Mouse (Mus musculus) forebrain, embryonic 14.5 days (tissue): Measurements from ENCODE around the gene Scnm1. TPM values are rescaled to one million over a fixed set of nuclear protein-coding genes. Genes with fewer than 3 reads are reported as not detected.
A peak's percentile ranks its signal among the peaks of the same experiment; 100 is the strongest.

Experiments
- ATAC-seq: fragments of 200-750 bp; cut with Nextera tagmentation; 2 replicates; pipeline ENCODE4 v1.8.0; 2017; ENCODE audit warnings: mild to moderate bottlenecking, moderate library complexity
- DNase-seq: peaks from one replicate; pipeline ENCODE4 v3.0.0-alpha.2; 2015; ENCODE audit warnings: low spot score
- H3K27ac ChIP-seq: fragments of 300-500 bp; sonication (generic); 2 replicates; pipeline ENCODE4 v1.5.1; 2014; ENCODE audit warnings: low read depth, mild to moderate bottlenecking, control low read depth, low read length, moderate library complexity
- H3K27me3 ChIP-seq: fragments of 300-500 bp; sonication (generic); replicated peaks from 2 replicates; pipeline ENCODE4 v1.6.1; 2014; ENCODE audit warnings: low read length, control low read depth, mixed read lengths; ENCODE audit not compliant: control insufficient read depth, insufficient read depth
- H3K36me3 ChIP-seq: fragments of 300-500 bp; sonication (generic); 2 replicates; pipeline ENCODE4 v1.6.1; 2014; ENCODE audit warnings: low read length, control low read depth; ENCODE audit not compliant: control insufficient read depth, insufficient read depth
- H3K4me1 ChIP-seq: fragments of 300-500 bp; sonication (generic); 2 replicates; pipeline ENCODE4 v1.6.1; 2014; ENCODE audit warnings: antibody characterized with exemption, low read length, control low read depth; ENCODE audit not compliant: control insufficient read depth, insufficient read depth
- H3K4me2 ChIP-seq: fragments of 300-500 bp; sonication (generic); 2 replicates; pipeline ENCODE4 v1.6.1; 2014; ENCODE audit warnings: mild to moderate bottlenecking, control low read depth, low read length
- H3K4me3 ChIP-seq: fragments of 300-500 bp; sonication (generic); 2 replicates; pipeline ENCODE4 v1.5.1; 2014; ENCODE audit warnings: low read depth, low read length, control low read depth
- H3K9ac ChIP-seq: fragments of 300-500 bp; sonication (generic); 2 replicates; pipeline ENCODE4 v1.6.1; 2014; ENCODE audit warnings: mild to moderate bottlenecking, low read length, control low read depth, moderate library complexity
- H3K9me3 ChIP-seq: fragments of 300-500 bp; sonication (generic); replicated peaks from 2 replicates; pipeline ENCODE4 v1.6.1; 2016; ENCODE audit warnings: low read length, control low read depth, mixed read lengths; ENCODE audit not compliant: control insufficient read depth
- whole genome bisulfite sequencing: fragments of 180-500 bp; shearing (Covaris S2); extraction: QIAGEN DNeasy Blood & Tissue Kit; methylation state at CpG from one replicate; pipeline ENCODE4 v1.1.7; 2014; 5-methylcytosine and 5-hydroxymethylcytosine counted together
- polyA plus RNA-seq: library from polyadenylated mRNA; unstranded; fragments of >200 nt; fragmentation: Nextera tagmentation; extraction: Ambion mirVana; gene quantifications from 2 replicates; pipeline ENCODE4 v1.2.1, GENCODE M21; 2014

Gene Scnm1
- polyA plus RNA-seq, 1 experiment from 2014 or later, result 107 TPM

DNA sequence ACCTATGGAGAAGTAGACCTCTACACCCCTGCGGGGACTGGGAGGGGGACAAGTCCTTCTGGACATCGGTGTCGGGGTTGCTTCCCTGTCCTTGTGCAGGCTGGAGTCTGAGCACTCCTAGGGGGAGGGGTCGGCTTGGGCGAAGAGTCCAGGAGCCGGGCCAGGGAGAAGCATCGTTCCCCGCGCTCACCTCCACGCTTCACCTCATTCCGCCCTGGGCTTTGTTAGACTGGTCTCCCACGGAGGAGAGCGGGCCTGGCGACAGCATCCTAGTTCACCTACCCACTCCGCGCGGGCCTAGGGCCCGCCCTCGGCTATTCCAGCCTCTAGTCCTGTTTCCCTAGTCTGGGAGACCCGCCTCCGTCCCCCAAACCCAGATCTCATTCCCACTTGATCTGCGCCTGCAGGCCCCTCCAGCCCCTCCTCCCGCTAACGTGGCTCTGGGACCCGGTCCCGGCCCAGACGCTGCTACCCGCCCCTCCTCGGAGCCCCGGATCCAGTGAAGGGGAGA, 27.3 kb upstream of the Scnm1 start:
- peak; percentile 51 for DNase-seq
- Histone ChIP-seq H3K4me1 (peaks cover 24% of the 10 kb centered on the region), H3K27ac (peak overlapping the region; percentile 72; the same call in 1 of the 2 replicates), H3K4me2 (peak overlapping the region; percentile 77), H3K9me3 (no peaks in the 10 kb centered on the region), H3K9ac (peak overlapping the region; percentile 90), H3K36me3 (peaks cover 18% of the 10 kb centered on the region), H3K27me3 (no peaks in the 10 kb centered on the region), H3K4me3 (peak overlapping the region; percentile 85)
- peak; percentile 12 for ATAC-seq
- under 1% methylated on average over 29 of the region's 30 CpGs for WGBS

- DNase-seq (peak; percentile 95), ATAC-seq (peak; percentile 97)
- Histone ChIP-seq H3K9me3 (no peaks in the 10 kb centered on the region), H3K9ac (peak within 1 kb of the TSS; percentile 90), H3K27ac (peak within 1 kb of the TSS; percentile 77), H3K4me3 (peak within 1 kb of the TSS; percentile 85), H3K4me1 (peaks cover 24% of the 10 kb centered on the region), H3K36me3 (peaks cover 11% of the 10 kb centered on the region), H3K27me3 (no peaks in the 10 kb centered on the region), H3K4me2 (peak within 1 kb of the TSS; percentile 77)
- under 1% methylated on average over 66 of the region's 66 CpGs for WGBS
Observed at GRCm38 (mm10) chr3:95159987-95160963, 26.5 kb upstream of the Scnm1 start, which contains the start of gene Sema6c. TSS of gene Sema6c (plus strand) at chr3:95160457.

DNA sequence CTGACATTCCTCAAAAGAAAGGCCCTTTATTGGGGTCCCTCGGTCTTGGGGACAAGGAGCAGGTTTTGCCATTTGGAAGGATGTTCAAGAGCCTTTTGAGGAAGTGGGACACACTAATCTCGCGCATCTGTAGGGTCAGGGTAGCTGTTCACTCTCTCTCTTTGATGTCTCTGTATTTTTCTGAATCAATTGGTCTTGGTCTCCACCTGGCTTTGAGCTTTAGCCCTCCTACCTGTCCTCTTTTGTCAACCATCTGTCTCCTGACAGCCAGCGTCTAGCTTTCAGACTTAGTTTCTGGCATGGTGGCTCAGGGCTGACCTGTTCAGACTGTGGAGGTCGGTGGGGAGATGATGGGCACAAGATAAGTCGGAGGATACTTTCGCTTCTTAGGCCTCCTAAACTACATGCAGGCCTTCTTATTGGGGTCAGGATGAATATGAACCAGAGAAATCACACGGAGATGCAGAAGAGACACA, 25.7 kb upstream of the Scnm1 start:
- no peaks in the 10 kb centered on the region for H3K9me3 ChIP-seq
- ATAC-seq, result no peak
- peak overlapping the region; percentile 77 for H3K4me2 ChIP-seq
- peaks cover 4% of the 10 kb centered on the region for H3K36me3 ChIP-seq
- peak overlapping the region; percentile 90 for H3K9ac ChIP-seq
- H3K27ac ChIP-seq, result no peak overlapping the region; the same call in 1 of the 2 replicates
- peaks cover 24% of the 10 kb centered on the region for H3K4me1 ChIP-seq
- no peaks in the 10 kb centered on the region for H3K27me3 ChIP-seq
- WGBS, result 13% methylated on average over 8 of the region's 8 CpGs
- no peak for DNase-seq
- H3K4me3 ChIP-seq, result peak overlapping the region; percentile 85

DNA sequence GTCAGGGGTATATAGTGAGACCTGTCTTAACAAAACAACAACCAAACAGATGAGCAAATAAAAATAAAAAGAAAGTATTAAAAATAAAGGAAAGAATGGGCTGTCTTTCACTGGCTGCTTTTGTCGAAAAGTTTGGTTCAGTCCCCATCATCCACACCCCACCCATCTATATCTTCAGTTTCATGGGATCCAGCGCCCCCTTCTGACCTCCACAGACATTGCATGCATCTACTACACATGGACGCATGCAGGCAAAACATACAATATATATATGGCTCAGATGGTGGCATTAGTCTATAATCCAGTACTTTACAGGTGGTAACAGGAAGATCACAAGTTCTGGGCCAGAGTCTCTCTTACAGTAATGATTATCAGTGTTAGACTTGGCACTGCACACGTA, 20.1 kb upstream of the Scnm1 start:
- no peak for DNase-seq

GRCm38 (mm10) chr3:95147924-95148323, 14.1 kb upstream of the Scnm1 start:
- DNase-seq (no peak), ATAC-seq (no peak)
- no peaks in the 10 kb centered on the region for H3K9me3 ChIP-seq
- H3K4me2 ChIP-seq, result no peak overlapping the region
- H3K27me3 ChIP-seq, result no peaks in the 10 kb centered on the region
- H3K36me3 ChIP-seq, result no peaks in the 10 kb centered on the region
- H3K27ac ChIP-seq, result no peak overlapping the region
- WGBS, result 57% methylated on average over 3 of the region's 3 CpGs
- H3K4me3 ChIP-seq, result no peak overlapping the region
- no peaks in the 10 kb centered on the region for H3K4me1 ChIP-seq
- H3K9ac ChIP-seq, result no peak overlapping the region

More for the DNA sequence above, 20.1 kb upstream of the Scnm1 start:
- H3K27ac ChIP-seq, result no peak overlapping the region
- H3K9me3 ChIP-seq, result no peaks in the 10 kb centered on the region
- no peaks in the 10 kb centered on the region for H3K36me3 ChIP-seq
- no peak overlapping the region for H3K4me3 ChIP-seq
- ATAC-seq, result no peak
- no peaks in the 10 kb centered on the region for H3K4me1 ChIP-seq
- H3K9ac ChIP-seq, result no peak overlapping the region
- no peak overlapping the region for H3K4me2 ChIP-seq
- H3K27me3 ChIP-seq, result no peaks in the 10 kb centered on the region
- WGBS, result 49% methylated on average over 4 of the region's 4 CpGs

DNA sequence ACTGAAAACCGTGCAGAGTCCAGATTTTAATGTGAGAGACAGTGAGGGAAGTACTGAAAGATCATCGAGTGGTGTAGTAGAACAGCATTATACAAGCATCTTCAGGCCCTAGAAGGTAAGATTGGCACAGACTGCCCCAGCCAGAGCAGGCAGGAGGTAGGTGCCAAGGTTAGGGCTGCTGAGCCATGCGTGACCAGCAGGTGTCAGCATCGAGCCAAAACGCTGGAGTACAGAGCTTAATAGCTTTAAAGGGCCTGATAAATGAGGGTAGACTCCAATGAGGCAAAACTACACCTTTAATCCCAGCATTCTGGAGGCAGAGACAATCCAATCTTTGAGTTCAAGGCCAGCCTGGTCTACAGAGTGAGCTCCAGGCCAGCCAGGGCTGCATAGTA, 8.8 kb upstream of the Scnm1 start:
- H3K4me2 ChIP-seq, result no peak overlapping the region
- peaks cover 19% of the 10 kb centered on the region for H3K36me3 ChIP-seq
- H3K4me3 ChIP-seq, result no peak overlapping the region
- H3K9ac ChIP-seq, result no peak overlapping the region
- no peaks in the 10 kb centered on the region for H3K4me1 ChIP-seq
- DNase-seq (peak; percentile 86), ATAC-seq (peak; percentile 85)
- no peaks in the 10 kb centered on the region for H3K9me3 ChIP-seq
- H3K27ac ChIP-seq, result no peak overlapping the region
- H3K27me3 ChIP-seq, result no peaks in the 10 kb centered on the region
- 9% methylated on average over 5 of the region's 5 CpGs for WGBS

DNA sequence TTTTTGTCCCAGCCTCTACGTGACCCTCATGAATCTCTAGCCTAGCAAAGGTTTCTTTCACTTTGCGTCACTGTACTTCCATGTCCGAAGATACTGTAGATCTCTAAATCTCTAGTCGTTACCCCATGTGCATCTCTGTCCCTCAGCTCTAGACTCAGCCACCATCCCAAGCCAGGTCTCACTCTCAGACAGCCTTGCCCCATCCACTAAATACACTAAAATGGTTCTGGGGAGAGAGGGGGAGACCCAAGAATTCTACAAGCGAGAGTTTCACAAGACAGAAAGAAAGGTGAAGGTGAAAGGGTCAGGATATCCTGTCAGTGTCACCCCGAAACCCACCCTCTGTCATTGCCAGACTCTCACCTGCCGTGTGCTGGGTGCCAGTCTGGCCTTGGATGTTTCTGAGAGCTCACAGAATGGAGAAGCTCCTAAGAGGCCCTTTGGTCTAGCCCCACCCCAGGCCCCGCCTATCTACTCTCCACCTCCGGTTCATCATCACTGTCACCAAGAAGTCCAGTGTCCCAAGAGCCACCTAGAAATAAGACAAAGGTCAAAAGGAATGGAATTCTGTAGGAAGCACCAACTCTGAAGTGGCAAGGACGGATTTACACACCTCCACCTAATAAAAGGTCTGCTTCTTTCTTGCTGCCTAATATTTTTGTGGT, 8.3 kb upstream of the Scnm1 start, which contains the start of gene Tnfaip8l2:
Tnfaip8l2 (minus strand) TSS at position 409 of the 665 bp plus-strand sequence.
- H3K4me1 ChIP-seq, result no peaks in the 10 kb centered on the region
- DNase-seq (no peak), ATAC-seq (no peak)
- no peak within 1 kb of the TSS for H3K4me3 ChIP-seq
- no peak within 1 kb of the TSS for H3K27ac ChIP-seq
- no peak within 1 kb of the TSS for H3K4me2 ChIP-seq
- H3K36me3 ChIP-seq, result peaks cover 19% of the 10 kb centered on the region
- no peaks in the 10 kb centered on the region for H3K27me3 ChIP-seq
- no peaks in the 10 kb centered on the region for H3K9me3 ChIP-seq
- no peak within 1 kb of the TSS for H3K9ac ChIP-seq
- 85% methylated on average over 10 of the region's 10 CpGs for WGBS

GRCm38 (mm10) chr3:95141474-95141873, 7.7 kb upstream of the Scnm1 start:
- Histone ChIP-seq H3K4me3 (no peak overlapping the region), H3K4me1 (no peaks in the 10 kb centered on the region), H3K27ac (no peak overlapping the region), H3K27me3 (no peaks in the 10 kb centered on the region), H3K9ac (no peak overlapping the region), H3K36me3 (peaks cover 19% of the 10 kb centered on the region), H3K9me3 (no peaks in the 10 kb centered on the region), H3K4me2 (no peak overlapping the region)
- ATAC-seq (no peak), DNase-seq (no peak)
- WGBS, result 97% methylated on average over 9 of the region's 9 CpGs
